Mouse (Mus musculus) heart, postnatal 0 days (tissue): ENCODE measurements around the gene Snx9. TPM values are rescaled to one million over a fixed set of nuclear protein-coding genes. Genes with fewer than 3 reads are reported as not detected.

Experiments
- ATAC-seq: fragments of 200-750 bp; cut with Nextera tagmentation; 2 replicates; pipeline ENCODE4 v1.8.0; 2017; ENCODE audit warnings: low read depth, moderate number of reproducible peaks, moderate library complexity; ENCODE audit not compliant: insufficient read depth
- DNase-seq: peaks from one replicate; pipeline ENCODE4 v3.0.0-alpha.2; 2016; ENCODE audit warnings: low spot score
- H3K27ac ChIP-seq: fragments of 300-500 bp; sonication (generic); 2 replicates; pipeline ENCODE4 v1.5.1; 2014; ENCODE audit warnings: low read depth, mild to moderate bottlenecking
- H3K27me3 ChIP-seq: fragments of 300-500 bp; sonication (generic); 2 replicates; pipeline ENCODE4 v1.6.1; 2014; ENCODE audit warnings: low read length, mixed read lengths; ENCODE audit not compliant: control insufficient read depth, insufficient read depth
- H3K36me3 ChIP-seq: fragments of 300-500 bp; sonication (generic); replicated peaks from 2 replicates; pipeline ENCODE4 v1.6.1; 2014; ENCODE audit warnings: low read length, mixed read lengths; ENCODE audit not compliant: control insufficient read depth, insufficient read depth
- H3K4me1 ChIP-seq: fragments of 300-500 bp; sonication (generic); 2 replicates; pipeline ENCODE4 v1.6.1; 2014; ENCODE audit warnings: antibody characterized with exemption; ENCODE audit not compliant: control insufficient read depth, insufficient read depth
- H3K4me2 ChIP-seq: fragments of 300-500 bp; sonication (generic); 2 replicates; pipeline ENCODE4 v1.6.1; 2014; ENCODE audit warnings: low read depth, mild to moderate bottlenecking, low read length, moderate library complexity
- H3K4me3 ChIP-seq: fragments of 300-500 bp; sonication (generic); 2 replicates; pipeline ENCODE4 v1.5.1; 2014; ENCODE audit warnings: low read depth, low read length
- H3K9ac ChIP-seq: fragments of 300-500 bp; sonication (generic); replicated peaks from 2 replicates; pipeline ENCODE4 v1.6.1; 2014; ENCODE audit warnings: low read depth, low read length, mixed read lengths
- H3K9me3 ChIP-seq: fragments of 300-500 bp; sonication (generic); replicated peaks from 2 replicates; pipeline ENCODE4 v1.6.1; 2016; ENCODE audit warnings: low read length; ENCODE audit not compliant: control insufficient read depth
- CTCF ChIP-seq: IDR thresholded peaks from 2 replicates; pipeline ENCODE4 v1.5.1; 2016; ENCODE audit warnings: antibody characterized with exemption, control low read depth, low read depth
- EP300 ChIP-seq: IDR thresholded peaks from 2 replicates; pipeline ENCODE4 v1.6.1; 2016; ENCODE audit warnings: antibody characterized with exemption, low read depth
- WGBS: fragments of 180-500 bp; shearing (Covaris S2); extraction: QIAGEN DNeasy Blood & Tissue Kit; methylation state at CpG from one replicate; pipeline ENCODE4 v1.1.7; 2014; 5-methylcytosine and 5-hydroxymethylcytosine counted together
- polyA plus RNA-seq: library from polyadenylated mRNA; unstranded; fragments of >200 nt; fragmentation: Nextera tagmentation; extraction: Ambion mirVana; gene quantifications from 2 replicates; pipeline ENCODE4 v1.2.1, GENCODE M21; 2015
- total RNA-seq: library from RNA; depleted of rRNA; stranded (reverse); fragments of >200 nt; gene quantifications from 2 replicates; pipeline ENCODE4 v1.2.3, GENCODE M21; 2014; ENCODE audit warnings: low replicate concordance

Gene Snx9
- total and polyA plus RNA-seq, 2 experiments from 2014 or later, result 16.0 to 21.0 TPM

DNA sequence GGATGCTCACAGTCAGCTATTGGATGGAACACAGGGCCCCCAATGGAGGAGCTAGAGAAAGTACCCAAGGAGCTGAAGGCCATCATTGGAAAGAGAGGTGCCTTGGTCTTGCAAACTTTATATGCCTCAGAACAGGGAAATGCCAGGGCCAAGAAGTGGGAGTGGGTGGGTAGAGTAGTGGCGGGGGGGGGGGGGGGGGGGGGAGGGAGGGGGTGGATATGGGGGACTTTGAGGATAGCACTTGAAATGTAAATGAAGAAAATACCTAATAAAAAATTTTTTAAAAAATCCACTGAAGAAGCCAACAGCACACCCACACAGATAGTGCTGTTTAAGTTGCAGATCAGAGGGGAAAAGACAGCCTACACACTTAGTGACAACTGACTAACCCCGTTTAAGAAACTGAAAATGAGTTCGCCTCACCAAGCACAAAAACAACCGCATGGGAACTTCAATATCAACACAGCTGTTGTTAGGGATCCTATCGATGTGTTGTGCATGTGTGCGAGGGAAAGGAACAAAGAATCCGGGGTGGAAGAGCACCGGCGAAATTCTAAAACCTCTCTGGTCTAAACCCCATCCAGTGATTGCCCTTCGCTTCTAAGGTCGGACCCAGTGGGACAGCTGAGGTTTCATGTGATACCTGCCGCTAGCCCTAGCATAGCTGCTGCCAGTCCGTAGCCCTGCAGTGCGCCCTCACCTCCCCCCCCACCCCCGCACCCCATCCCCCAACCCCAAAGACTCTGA, 13.1 kb upstream of the Snx9 start:
- ATAC-seq (no peak), DNase-seq (no peak)
- Histone ChIP-seq H3K4me3 (peak overlapping the region; percentile 16; the same call in 1 of the 2 replicates), H3K36me3 (no peaks in the 10 kb centered on the region), H3K9ac (no peak overlapping the region), H3K27ac (no peak overlapping the region), H3K9me3 (no peaks in the 10 kb centered on the region), H3K27me3 (no peaks in the 10 kb centered on the region), H3K4me1 (0 out of 2 replicates have a peak, but pooled peaks cover 6% of the 10 kb centered on the region), H3K4me2 (peak overlapping the region; percentile 51)
- 17% methylated on average over 15 of the region's 15 CpGs for WGBS
- TF ChIP-seq EP300 (no peak), CTCF (no peak)

DNA sequence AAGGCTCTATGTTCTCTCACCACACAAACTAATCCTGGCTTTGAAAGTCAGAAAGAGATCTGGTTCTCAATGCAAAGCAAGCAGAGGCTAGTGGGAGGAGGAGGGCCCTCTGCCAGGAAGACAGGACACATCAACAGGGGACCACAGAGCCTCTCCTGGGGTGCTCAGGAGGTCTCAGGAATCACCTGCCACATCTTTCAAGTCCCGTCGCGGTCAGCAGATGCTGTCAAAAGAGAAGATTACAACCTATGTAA, 12.6 kb upstream of the Snx9 start:
- TF ChIP-seq CTCF (no peak), EP300 (no peak)
- 9% methylated on average over 3 of the region's 3 CpGs for WGBS

DNA sequence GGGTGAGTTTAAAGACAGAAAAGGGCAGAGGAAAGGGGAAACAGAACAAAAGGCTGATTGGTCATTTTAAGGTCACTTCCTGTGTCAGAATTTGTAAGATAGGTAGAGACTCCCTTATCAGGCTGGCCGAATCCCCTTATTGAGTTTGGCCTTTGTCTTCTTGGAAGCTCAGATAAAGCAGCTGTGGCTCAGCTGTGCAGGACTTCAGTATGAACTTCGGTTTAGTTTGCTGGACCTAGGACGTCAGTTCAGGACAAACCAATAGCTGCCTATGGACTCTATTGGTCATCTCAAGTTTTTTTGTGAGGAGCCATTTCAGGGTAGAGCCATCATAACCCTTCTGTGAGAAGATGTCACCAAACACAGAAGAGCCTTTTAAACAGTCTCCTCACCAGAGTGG, 12.2 kb upstream of the Snx9 start:
- TF ChIP-seq CTCF (no peak), EP300 (no peak)
- ATAC-seq (no peak), DNase-seq (no peak)
- Histone ChIP-seq H3K4me1 (0 out of 2 replicates have a peak, but pooled peaks cover 4% of the 10 kb centered on the region), H3K27ac (no peak overlapping the region), H3K36me3 (no peaks in the 10 kb centered on the region), H3K4me2 (no peak overlapping the region), H3K4me3 (no peak overlapping the region), H3K27me3 (no peaks in the 10 kb centered on the region), H3K9me3 (no peaks in the 10 kb centered on the region), H3K9ac (no peak overlapping the region)
- WGBS, result 42% methylated on average over 3 of the region's 3 CpGs

More for the DNA sequence above, 12.6 kb upstream of the Snx9 start:
- DNase-seq (no peak), ATAC-seq (no peak)
- Histone ChIP-seq H3K27ac (no peak overlapping the region), H3K4me1 (0 out of 2 replicates have a peak, but pooled peaks cover 4% of the 10 kb centered on the region), H3K4me2 (peak overlapping the region; percentile 51), H3K9ac (no peak overlapping the region), H3K27me3 (no peaks in the 10 kb centered on the region), H3K9me3 (no peaks in the 10 kb centered on the region), H3K4me3 (no peak overlapping the region; the same call in 1 of the 2 replicates), H3K36me3 (no peaks in the 10 kb centered on the region)

DNA sequence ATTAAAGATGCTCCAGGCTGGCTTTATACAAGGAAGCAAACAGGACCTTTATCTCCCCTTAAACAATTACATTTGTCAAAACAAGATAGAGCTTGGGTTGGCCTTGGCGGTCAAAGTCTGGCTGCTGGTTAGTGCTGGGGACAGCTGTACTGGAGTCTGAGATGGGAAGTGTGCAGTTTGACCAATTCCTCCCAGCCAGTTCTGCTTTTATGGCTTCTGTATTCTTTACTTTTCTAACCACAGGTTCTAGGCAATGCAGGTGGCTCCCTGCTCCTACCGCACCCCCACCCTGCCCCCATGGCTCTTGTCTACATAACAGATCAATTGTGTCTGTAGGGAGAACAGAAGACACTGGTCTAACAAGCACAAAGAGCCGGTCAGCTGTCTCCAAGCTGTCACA, 11.2 kb upstream of the Snx9 start:
- Histone ChIP-seq H3K9me3 (no peaks in the 10 kb centered on the region), H3K9ac (no peak overlapping the region), H3K27ac (no peak overlapping the region), H3K27me3 (no peaks in the 10 kb centered on the region), H3K36me3 (no peaks in the 10 kb centered on the region), H3K4me1 (0 out of 2 replicates have a peak, but pooled peaks cover 4% of the 10 kb centered on the region), H3K4me2 (no peak overlapping the region), H3K4me3 (no peak overlapping the region)
- DNase-seq (no peak), ATAC-seq (no peak)
- TF ChIP-seq CTCF (no peak), EP300 (no peak)
- WGBS, result 80% methylated on average over 3 of the region's 3 CpGs

DNA sequence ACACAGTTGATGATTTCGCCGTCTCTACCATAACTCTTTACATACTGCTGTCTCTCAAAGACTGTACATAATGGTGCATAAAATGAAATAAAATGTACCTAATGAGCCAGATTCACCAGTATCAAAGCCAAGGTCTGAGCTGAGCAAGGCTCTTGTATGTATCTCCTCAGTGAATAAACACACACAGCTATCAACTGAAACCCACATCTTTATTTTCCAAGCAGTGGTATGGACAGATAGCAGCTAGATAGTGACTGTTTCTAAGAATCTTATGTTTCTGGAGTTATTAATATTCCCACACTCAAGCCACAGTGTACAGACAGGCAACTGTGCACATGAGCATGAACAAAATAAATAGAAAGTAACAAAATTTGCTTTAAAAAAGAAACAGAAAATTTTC, 10.7 kb upstream of the Snx9 start:
- Histone ChIP-seq H3K9me3 (no peaks in the 10 kb centered on the region), H3K4me1 (0 out of 2 replicates have a peak, but pooled peaks cover 4% of the 10 kb centered on the region), H3K27ac (no peak overlapping the region), H3K4me2 (no peak overlapping the region), H3K27me3 (no peaks in the 10 kb centered on the region), H3K9ac (no peak overlapping the region), H3K36me3 (no peaks in the 10 kb centered on the region), H3K4me3 (no peak overlapping the region)
- WGBS, result 88% methylated on average over 2 of the region's 2 CpGs
- DNase-seq (no peak), ATAC-seq (no peak)
- TF ChIP-seq CTCF, result no peak
- no peak for TF ChIP-seq EP300

DNA sequence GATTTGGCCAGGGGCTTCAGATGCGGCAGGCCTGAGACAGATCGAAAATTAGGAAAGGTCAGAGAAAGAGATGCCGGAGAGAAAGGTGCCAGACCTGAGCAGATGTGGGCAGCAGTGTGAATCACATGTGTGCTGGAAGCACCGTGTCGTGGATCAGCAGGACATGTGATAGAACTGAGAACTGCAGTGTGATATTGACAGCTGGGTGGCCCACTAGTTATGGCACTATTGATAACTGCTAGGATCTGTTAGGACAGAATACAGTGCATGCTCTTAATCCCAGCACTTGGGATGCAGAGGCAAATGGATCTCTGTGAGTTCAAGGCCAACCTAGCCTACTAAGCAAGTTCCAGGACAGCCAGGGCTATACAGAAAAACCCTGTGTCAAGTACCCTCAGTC, 10.3 kb upstream of the Snx9 start:
- DNase-seq (no peak), ATAC-seq (no peak)
- TF ChIP-seq EP300 (no peak), CTCF (no peak)
- H3K36me3 ChIP-seq, result no peaks in the 10 kb centered on the region
- no peak overlapping the region for H3K9ac ChIP-seq
- no peaks in the 10 kb centered on the region for H3K27me3 ChIP-seq
- no peaks in the 10 kb centered on the region for H3K9me3 ChIP-seq
- 89% methylated on average over 5 of the region's 5 CpGs for WGBS
- H3K4me2 ChIP-seq, result no peak overlapping the region
- H3K4me1 ChIP-seq, result 0 out of 2 replicates have a peak, but pooled peaks cover 4% of the 10 kb centered on the region
- H3K4me3 ChIP-seq, result no peak overlapping the region
- no peak overlapping the region for H3K27ac ChIP-seq
